Mouse (Mus musculus) midbrain, embryonic 14.5 days (tissue): Measurements from ENCODE around the gene Ttll11. TPM values are rescaled to one million over a fixed set of nuclear protein-coding genes. Genes with fewer than 3 reads are reported as not detected.

Experiments used
- ATAC-seq: fragments of 200-750 bp; cut with Nextera tagmentation; 2 replicates; pipeline ENCODE4 v1.8.0; 2017; ENCODE audit warnings: moderate number of reproducible peaks, moderate library complexity; ENCODE audit not compliant: low FRiP score, low TSS enrichment
- DNase-seq: peaks from one replicate; pipeline ENCODE4 v3.0.0-alpha.2; 2015
- H3K27ac ChIP-seq: fragments of 300-500 bp; sonication (generic); replicated peaks from 2 replicates; pipeline ENCODE4 v1.5.1; 2014; ENCODE audit warnings: mild to moderate bottlenecking, low read depth, low read length, moderate library complexity
- H3K27me3 ChIP-seq: fragments of 300-500 bp; sonication (generic); 2 replicates; pipeline ENCODE4 v1.6.1; 2014; ENCODE audit warnings: low read length, control low read depth, mixed read lengths; ENCODE audit not compliant: control insufficient read depth, insufficient read depth
- H3K36me3 ChIP-seq: fragments of 300-500 bp; sonication (generic); 2 replicates; pipeline ENCODE4 v1.6.1; 2014; ENCODE audit warnings: low read length, control low read depth; ENCODE audit not compliant: control insufficient read depth, insufficient read depth
- H3K4me1 ChIP-seq: fragments of 300-500 bp; sonication (generic); 2 replicates; pipeline ENCODE4 v1.6.1; 2014; ENCODE audit warnings: mild to moderate bottlenecking, antibody characterized with exemption, low read length, control low read depth; ENCODE audit not compliant: control insufficient read depth, insufficient read depth
- H3K4me2 ChIP-seq: fragments of 300-500 bp; sonication (generic); 2 replicates; pipeline ENCODE4 v1.6.1; 2014; ENCODE audit warnings: mild to moderate bottlenecking, low read length, moderate library complexity
- H3K4me3 ChIP-seq: fragments of 300-500 bp; sonication (generic); replicated peaks from 2 replicates; pipeline ENCODE4 v1.5.1; 2014; ENCODE audit warnings: low read depth, low read length
- H3K9ac ChIP-seq: fragments of 300-500 bp; sonication (generic); replicated peaks from 2 replicates; pipeline ENCODE4 v1.6.1; 2014; ENCODE audit warnings: mild to moderate bottlenecking, low read length, moderate library complexity
- H3K9me3 ChIP-seq: fragments of 300-500 bp; sonication (generic); 2 replicates; pipeline ENCODE4 v1.6.1; 2016; ENCODE audit warnings: low read length, control low read depth, mixed read lengths; ENCODE audit not compliant: control insufficient read depth
- WGBS: fragments of 180-500 bp; shearing (Covaris S2); extraction: QIAGEN DNeasy Blood & Tissue Kit; methylation state at CpG from one replicate; pipeline ENCODE4 v1.1.7; 2014; 5-methylcytosine and 5-hydroxymethylcytosine counted together
- polyA plus RNA-seq: library from polyadenylated mRNA; unstranded; fragments of >200 nt; fragmentation: Nextera tagmentation; extraction: Ambion mirVana; gene quantifications from 2 replicates; pipeline ENCODE4 v1.2.1, GENCODE M21; 2014

Ttll11 gene
- polyA plus RNA-seq, 1 experiment from 2014 or later: 5.1 TPM

DNA sequence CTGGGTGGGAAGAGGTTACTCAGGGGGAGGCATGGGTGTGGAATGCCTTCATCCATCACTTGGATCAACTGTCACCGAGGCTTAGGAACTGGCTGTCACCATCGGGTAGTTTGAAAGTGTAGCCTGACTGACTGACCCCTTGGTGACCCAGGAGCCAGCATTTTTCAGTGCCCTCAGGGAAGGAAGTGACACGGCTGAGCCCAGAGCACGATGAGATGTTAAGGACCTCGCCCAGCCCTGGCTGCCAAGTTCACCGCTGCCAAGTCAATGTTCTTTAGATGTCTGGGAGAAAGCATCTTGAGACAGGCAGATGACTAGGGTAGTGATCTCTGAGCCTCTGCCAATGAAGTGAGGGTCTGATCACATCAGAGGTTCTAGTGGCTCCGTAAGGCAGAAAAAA lies 95.4 kb downstream of the Ttll11 start:
- ATAC-seq (no peak), DNase-seq (no peak)
- Histone ChIP-seq H3K9me3 (no peaks in the 10 kb centered on the region), H3K27ac (no peak overlapping the region), H3K27me3 (no peaks in the 10 kb centered on the region), H3K36me3 (no peaks in the 10 kb centered on the region), H3K4me1 (peaks cover 8% of the 10 kb centered on the region; the same call in 1 of the 2 replicates), H3K4me2 (no peak overlapping the region), H3K9ac (no peak overlapping the region), H3K4me3 (no peak overlapping the region)
- 84% methylated on average over 7 of the region's 7 CpGs for WGBS

DNA sequence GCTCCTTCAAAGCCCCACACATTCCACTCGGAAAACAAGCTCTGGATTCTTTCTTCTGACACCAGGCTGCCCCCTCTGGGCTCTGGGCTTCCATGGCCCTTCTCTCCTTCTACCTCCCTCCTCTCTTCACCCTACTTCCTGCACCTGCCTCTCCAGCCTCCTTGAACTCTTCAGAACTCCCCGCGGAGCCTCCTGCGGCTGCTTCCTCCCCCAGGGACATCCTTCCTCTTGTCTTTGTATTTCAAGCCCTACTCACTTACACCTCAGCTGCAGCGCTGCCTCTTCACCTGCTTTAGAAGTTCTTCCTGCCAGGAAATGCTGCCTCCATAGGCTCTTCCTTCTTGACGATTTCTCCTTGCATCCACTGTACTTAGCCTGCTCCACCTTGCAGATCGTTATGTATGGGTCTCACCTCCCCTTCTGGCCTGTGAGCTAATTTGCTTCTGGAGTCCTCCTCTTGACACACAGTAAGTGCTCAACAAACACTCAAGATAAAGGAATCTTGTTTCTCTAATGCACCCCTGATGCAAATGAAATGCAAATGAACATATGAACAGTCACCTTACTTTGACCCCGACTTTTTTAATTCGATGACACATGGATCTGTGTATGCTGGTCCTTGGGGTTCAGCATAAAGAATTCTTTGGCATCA lies 97.3 kb downstream of the Ttll11 start:
- no peak for ATAC-seq
- Histone ChIP-seq H3K4me1 (peaks cover 13% of the 10 kb centered on the region), H3K4me2 (no peak overlapping the region), H3K27me3 (no peaks in the 10 kb centered on the region), H3K4me3 (no peak overlapping the region), H3K9me3 (no peaks in the 10 kb centered on the region), H3K27ac (no peak overlapping the region), H3K9ac (no peak overlapping the region), H3K36me3 (no peaks in the 10 kb centered on the region)
- WGBS: 60% methylated on average over 9 of the region's 9 CpGs
- no peak for DNase-seq

DNA sequence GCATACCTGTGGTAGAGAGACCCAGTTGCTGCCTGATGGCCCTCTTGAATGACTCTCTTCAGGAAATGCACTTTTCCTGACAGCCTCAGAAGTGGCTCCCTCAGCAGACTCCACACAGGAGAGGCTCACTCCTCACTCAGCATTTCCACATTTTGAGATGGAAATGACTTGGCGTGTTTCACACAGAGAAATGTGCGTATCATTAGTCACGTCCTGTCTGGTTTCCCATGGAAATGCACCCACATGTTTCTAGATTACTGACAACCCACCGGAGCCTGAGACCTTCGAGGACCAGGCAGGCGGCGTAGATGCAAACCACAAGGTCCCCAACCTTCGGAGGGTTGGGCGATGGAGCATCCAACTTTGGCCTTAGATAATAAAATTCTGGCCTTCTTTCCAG lies 97.8 kb downstream of the Ttll11 start:
- peaks cover 16% of the 10 kb centered on the region for H3K4me1 ChIP-seq
- no peaks in the 10 kb centered on the region for H3K9me3 ChIP-seq
- H3K9ac ChIP-seq: no peak overlapping the region
- H3K4me3 ChIP-seq: no peak overlapping the region
- H3K27ac ChIP-seq: no peak overlapping the region
- H3K36me3 ChIP-seq: no peaks in the 10 kb centered on the region
- H3K4me2 ChIP-seq: no peak overlapping the region
- no peaks in the 10 kb centered on the region for H3K27me3 ChIP-seq
- WGBS: 91% methylated on average over 9 of the region's 9 CpGs
- no peak for ATAC-seq
- no peak for DNase-seq

DNA sequence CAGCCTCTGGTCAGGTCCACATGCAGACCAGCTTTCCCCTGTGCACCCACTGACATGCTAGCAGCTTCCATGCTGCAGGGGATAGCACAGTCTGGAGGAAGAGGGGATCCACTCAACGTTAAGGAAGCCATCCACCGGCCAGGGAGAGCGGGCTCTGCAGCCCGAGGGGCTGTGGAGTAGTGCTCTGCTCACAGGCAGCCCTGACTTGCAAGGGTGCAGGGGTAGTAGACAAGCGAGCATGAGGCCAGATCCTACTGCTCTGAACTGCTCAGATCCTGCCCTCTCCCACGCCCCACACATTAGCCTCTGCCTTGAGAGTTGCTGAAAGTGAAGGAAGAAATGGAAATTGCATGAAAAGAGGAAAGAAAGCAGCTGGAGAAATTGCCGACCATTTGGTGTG lies 99.4 kb downstream of the Ttll11 start:
- no peak overlapping the region for H3K27ac ChIP-seq
- no peaks in the 10 kb centered on the region for H3K9me3 ChIP-seq
- H3K4me2 ChIP-seq: no peak overlapping the region
- 49% methylated on average over 7 of the region's 7 CpGs for WGBS
- no peaks in the 10 kb centered on the region for H3K27me3 ChIP-seq
- no peak for DNase-seq
- no peak overlapping the region for H3K9ac ChIP-seq
- no peak for ATAC-seq
- H3K4me1 ChIP-seq: peaks cover 16% of the 10 kb centered on the region
- no peaks in the 10 kb centered on the region for H3K36me3 ChIP-seq
- no peak overlapping the region for H3K4me3 ChIP-seq

DNA sequence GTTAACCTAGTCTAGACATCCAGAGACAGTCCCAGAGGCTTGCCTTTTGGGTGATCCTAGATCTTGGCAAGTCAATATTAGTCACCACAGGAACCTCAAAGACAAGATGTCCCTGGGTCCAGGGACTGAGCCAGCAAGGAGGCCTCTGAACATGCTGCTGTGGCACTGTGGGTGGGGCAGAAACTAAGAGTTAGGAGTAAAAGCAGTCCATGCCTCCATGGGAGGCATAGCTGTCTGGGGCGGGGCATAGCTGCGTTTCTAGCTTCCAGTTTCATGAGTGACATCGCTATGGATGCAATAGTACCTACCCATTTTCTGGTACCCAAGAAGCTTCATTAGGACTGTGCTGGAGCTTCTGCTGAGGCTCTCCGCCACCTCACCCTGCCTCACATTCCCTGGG lies 99.8 kb downstream of the Ttll11 start:
- no peak overlapping the region for H3K4me3 ChIP-seq
- H3K4me2 ChIP-seq: no peak overlapping the region
- H3K27ac ChIP-seq: no peak overlapping the region
- H3K4me1 ChIP-seq: peaks cover 16% of the 10 kb centered on the region
- H3K27me3 ChIP-seq: no peaks in the 10 kb centered on the region
- DNase-seq (no peak), ATAC-seq (no peak)
- H3K9me3 ChIP-seq: no peaks in the 10 kb centered on the region
- no peak overlapping the region for H3K9ac ChIP-seq
- WGBS: 85% methylated on average over 4 of the region's 4 CpGs
- H3K36me3 ChIP-seq: no peaks in the 10 kb centered on the region

DNA sequence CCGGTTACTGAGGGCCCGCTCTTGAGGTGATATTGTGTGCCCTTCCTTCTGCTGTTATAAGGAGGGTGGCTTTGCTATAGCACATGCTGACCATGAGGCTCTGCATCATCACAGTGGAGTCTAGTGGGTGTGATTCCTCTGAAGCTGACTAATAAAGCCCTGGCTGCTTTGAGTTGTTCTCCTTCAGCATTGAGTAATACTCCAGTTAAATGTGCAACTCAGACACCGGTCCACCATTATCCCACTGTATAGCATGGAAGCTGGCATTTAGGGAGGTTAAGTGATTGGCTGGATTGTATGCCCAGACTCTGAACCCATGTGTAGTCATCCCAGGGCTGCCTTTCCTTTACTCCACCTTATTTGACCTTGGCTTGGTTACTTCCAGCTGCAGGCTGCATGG lies 101.2 kb downstream of the Ttll11 start:
- no peak overlapping the region for H3K4me3 ChIP-seq
- no peaks in the 10 kb centered on the region for H3K36me3 ChIP-seq
- ATAC-seq (no peak), DNase-seq (no peak)
- H3K9me3 ChIP-seq: no peaks in the 10 kb centered on the region
- peaks cover 17% of the 10 kb centered on the region for H3K4me1 ChIP-seq
- H3K4me2 ChIP-seq: no peak overlapping the region
- WGBS: 100% methylated on average over 3 of the region's 3 CpGs
- no peaks in the 10 kb centered on the region for H3K27me3 ChIP-seq
- no peak overlapping the region for H3K9ac ChIP-seq
- no peak overlapping the region for H3K27ac ChIP-seq

DNA sequence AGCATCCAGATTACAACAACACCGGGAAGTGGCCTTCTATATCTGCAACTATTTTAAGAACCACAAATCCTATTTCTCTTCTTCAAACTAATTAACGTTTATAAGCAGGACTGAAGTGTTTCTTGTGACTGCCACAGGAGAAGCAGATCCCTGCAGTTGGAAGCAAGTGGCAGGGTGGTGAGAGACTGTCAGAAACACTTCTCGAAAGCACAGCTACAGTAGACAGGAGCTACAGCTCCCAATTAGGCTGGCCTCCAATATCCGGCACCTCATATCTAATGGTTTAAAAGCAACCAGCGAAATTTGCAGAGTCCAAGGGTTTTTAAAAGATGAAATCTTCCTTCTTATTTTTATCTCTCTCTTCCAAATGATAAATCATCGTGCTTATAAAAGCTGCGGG lies 104.1 kb downstream of the Ttll11 start:
- ATAC-seq: no peak
- Histone ChIP-seq H3K9ac (no peak overlapping the region), H3K4me1 (peaks cover 32% of the 10 kb centered on the region), H3K4me2 (no peak overlapping the region), H3K36me3 (no peaks in the 10 kb centered on the region), H3K27ac (no peak overlapping the region), H3K9me3 (no peaks in the 10 kb centered on the region), H3K4me3 (no peak overlapping the region), H3K27me3 (no peaks in the 10 kb centered on the region)
- no peak for DNase-seq
- 93% methylated on average over 7 of the region's 7 CpGs for WGBS

DNA sequence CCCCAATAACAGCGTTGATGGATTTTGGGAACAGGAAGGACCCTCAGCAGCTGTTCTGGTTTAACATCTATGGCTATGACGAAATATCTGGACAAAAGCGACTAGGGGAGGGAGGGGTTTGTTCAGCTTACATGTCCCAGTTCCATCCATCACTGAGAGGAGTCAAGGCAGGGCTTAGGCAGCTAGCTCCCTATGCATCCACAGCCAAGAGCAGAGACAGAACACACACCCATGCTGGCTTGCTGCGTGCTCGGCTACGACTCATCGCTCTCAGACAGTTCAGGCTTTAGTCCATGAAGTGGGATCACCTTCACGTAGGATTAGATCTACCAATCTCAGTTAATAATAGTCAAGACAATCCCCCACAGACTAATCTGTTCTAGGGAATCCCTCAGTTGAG lies 105.3 kb downstream of the Ttll11 start:
- no peak for ATAC-seq
- H3K9ac ChIP-seq: no peak overlapping the region
- H3K4me2 ChIP-seq: no peak overlapping the region
- DNase-seq: no peak
- 88% methylated on average over 8 of the region's 8 CpGs for WGBS
- H3K27me3 ChIP-seq: no peaks in the 10 kb centered on the region
- H3K27ac ChIP-seq: no peak overlapping the region
- no peaks in the 10 kb centered on the region for H3K36me3 ChIP-seq
- H3K4me3 ChIP-seq: no peak overlapping the region
- no peaks in the 10 kb centered on the region for H3K9me3 ChIP-seq
- H3K4me1 ChIP-seq: peaks cover 24% of the 10 kb centered on the region

DNA sequence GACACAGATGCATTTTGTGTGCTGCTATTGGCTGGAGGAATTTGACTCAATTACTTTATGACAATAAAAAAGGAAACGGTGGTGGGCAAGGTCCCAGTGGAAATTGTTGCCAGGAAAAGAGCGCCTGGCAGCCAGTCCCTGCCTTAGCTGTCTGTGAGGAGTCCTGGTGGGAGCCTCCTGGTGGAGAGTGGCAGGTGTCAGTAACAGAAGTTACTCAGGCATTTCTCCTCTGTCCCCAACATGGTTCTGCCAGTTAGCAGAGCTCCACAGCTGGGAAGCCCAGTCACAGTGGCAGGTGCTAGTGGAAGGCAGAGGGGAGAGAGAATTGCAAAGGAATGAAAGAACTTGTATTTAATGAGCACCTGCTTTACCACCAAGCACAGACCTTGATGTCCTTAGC lies 110.5 kb downstream of the Ttll11 start:
- H3K4me2 ChIP-seq: no peak overlapping the region
- H3K9me3 ChIP-seq: no peaks in the 10 kb centered on the region
- H3K4me3 ChIP-seq: no peak overlapping the region
- peaks cover 17% of the 10 kb centered on the region for H3K4me1 ChIP-seq
- H3K27me3 ChIP-seq: no peaks in the 10 kb centered on the region
- no peak overlapping the region for H3K27ac ChIP-seq
- H3K36me3 ChIP-seq: no peaks in the 10 kb centered on the region
- whole genome bisulfite sequencing: 27% methylated on average over 2 of the region's 2 CpGs
- no peak for DNase-seq
- ATAC-seq: no peak
- no peak overlapping the region for H3K9ac ChIP-seq
